Mouse (Mus musculus): Measurements from ENCODE around the gene Mtmr12.
A peak's percentile ranks its signal among the peaks of the same experiment; 100 is the strongest.

Gene Mtmr12

DNA sequence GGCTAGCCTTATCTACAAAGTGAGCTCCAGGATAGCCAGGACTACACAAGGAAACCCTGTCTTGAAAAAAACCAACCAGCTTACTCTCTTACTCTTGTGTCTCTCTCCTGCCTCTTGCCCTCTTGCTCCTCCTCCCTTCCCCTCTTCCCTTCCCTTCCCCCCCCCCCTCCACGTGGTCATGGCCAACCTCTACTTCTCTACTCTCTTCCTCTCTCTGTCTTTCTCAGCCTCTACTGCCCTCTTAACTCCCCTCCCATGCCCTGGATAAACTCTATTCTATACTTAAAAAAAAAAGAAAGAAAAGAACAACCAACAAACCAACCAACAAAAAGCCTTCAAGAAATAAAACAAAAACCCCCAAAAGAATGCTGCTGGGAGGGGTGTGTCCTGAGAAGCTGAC is 30.7 kb downstream of the Mtmr12 start:
- no peak for DNase-seq (ENCODE audit: low read depth, low spot score)

- no peak for DNase-seq (ENCODE audit: low read depth, low spot score)
These were observed 31.2 kb downstream of the Mtmr12 start for GRCm38 (mm10) chr15:12235983-12236382.

GRCm38 (mm10) chr15:12236961-12237360 is 32.1 kb downstream of the Mtmr12 start:
- DNase-seq (ENCODE audit: low read depth, low spot score), result no peak

DNA sequence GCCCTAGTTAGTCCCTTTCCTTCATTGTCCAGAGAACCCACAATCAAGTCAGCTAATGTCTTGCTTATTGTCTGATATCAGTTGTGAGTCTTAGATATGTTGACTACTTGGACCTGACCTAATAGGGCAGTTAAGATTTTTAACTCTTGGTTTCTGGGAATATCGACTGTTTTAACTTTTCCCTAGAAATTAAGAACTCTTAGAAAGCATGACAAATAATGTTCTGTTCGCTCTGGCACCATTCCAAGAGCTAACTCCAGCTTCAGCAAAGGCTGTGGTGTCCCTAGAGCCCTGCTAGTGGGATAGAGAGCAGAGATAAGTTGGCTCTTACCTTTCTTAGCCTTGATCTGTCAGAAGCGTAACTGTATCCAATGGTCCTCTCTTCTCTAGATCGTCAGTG is 32.7 kb downstream of the Mtmr12 start:
- no peak for DNase-seq (ENCODE audit: low read depth, low spot score)

DNA sequence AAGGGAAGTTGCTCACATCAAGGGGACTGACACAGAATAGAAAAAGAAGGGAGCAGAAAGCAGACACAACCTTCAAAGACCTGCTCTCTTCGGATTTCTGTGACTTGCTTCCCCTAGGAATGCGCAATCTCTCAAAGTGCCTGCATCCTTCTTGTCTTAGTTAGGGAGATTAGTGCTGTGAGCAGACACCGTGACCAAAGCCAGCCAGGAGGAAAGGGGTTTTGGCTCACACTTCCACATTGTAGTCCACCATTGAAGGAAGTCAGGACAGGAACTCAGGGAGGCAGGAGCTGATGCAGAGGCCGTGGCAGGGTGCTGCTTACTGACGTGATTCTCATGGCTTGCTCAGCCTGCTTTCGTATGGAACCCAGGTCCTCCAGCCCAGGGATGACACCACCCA is 33.5 kb downstream of the Mtmr12 start:
- DNase-seq (ENCODE audit: low read depth, low spot score), result no peak

GRCm38 (mm10) chr15:12240705-12241328 is 36.0 kb downstream of the Mtmr12 start:
- no peak for DNase-seq (ENCODE audit: low read depth, low spot score)

- no peak for DNase-seq (ENCODE audit: low read depth, low spot score)
These were observed 39.0 kb downstream of the Mtmr12 start for GRCm38 (mm10) chr15:12243792-12244191.

DNA sequence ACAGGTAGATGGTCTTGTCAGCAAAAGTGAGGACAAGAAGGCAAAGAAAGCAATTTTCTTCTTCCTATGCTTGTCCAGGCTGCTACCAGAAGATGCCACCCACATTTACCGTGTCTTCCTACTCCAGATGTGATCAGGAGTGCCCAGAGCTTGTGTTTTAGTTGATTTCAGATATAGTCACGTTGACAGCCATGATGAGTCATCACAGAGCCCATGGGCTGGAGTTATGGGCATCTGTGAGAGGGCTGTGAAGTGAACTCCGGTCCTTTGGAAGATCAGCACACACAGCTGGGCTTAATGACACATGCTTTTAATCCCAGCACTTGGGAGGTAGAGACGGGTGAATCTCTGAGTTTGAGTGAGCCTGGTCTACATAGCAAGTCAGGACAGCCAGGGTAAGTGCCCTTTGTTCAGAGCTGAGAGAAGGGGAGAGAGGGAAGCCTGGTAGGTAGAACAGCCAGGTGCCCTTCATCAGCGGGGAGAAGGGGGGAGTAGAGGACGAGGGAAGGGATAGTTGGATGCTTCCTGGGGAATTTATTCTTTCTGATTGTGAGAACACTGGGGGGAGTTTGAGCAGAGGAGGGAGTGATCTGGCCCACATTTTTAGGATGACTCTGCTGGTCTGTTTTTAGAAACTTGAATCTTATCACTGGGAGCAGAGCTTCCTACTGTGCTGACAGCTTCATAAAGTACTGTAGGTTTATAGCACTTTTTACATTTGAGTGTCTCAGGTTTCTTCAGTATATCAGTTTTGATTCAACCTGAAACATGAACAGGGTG is 40.9 kb downstream of the Mtmr12 start:
- DNase-seq (ENCODE audit: low read depth, low spot score), result no peak

GRCm38 (mm10) chr15:12246360-12247158 is 41.7 kb downstream of the Mtmr12 start:
- no peak for DNase-seq (ENCODE audit: low read depth, low spot score)

- DNase-seq (ENCODE audit: low read depth, low spot score), result no peak
These were observed 42.4 kb downstream of the Mtmr12 start for GRCm38 (mm10) chr15:12247159-12247603.

GRCm38 (mm10) chr15:12248279-12248678 is 43.5 kb downstream of the Mtmr12 start:
- peak; percentile 64 for DNase-seq (ENCODE audit: low read depth, low spot score)

- no peak for DNase-seq (ENCODE audit: low read depth, low spot score)
These were observed 45.5 kb downstream of the Mtmr12 start for GRCm38 (mm10) chr15:12250350-12250749.

GRCm38 (mm10) chr15:12251416-12252140 is 46.8 kb downstream of the Mtmr12 start:
- no peak for DNase-seq (ENCODE audit: low read depth, low spot score)

GRCm38 (mm10) chr15:12252141-12252489 is 47.3 kb downstream of the Mtmr12 start:
- DNase-seq (ENCODE audit: low read depth, low spot score), result no peak

- no peak for DNase-seq (ENCODE audit: low read depth, low spot score)
These were observed 53.1 kb downstream of the Mtmr12 start for GRCm38 (mm10) chr15:12257730-12258494.

DNA sequence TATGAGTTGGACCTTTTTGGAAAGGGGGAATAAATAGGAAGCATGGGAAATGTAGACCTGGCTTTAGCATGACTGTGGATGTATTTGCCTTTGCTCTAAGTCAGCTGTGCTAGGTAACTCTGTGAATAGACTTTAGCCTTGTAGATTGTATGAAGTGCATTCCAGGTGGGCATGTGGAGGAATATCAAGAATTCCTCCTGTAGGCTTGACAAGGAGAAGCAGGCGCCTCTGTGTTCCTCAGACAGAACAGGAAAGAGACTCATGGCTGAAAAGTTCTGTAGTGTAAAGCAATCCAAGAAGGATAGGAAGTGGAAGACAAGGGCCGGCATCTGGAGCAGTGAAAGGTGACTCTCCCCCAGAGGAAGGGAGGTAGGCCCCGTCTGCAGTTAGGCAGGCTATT is 58.2 kb downstream of the Mtmr12 start:
- DNase-seq (ENCODE audit: low read depth, low spot score), result no peak

GRCm38 (mm10) chr15:12266460-12266859 is 61.6 kb downstream of the Mtmr12 start:
- no peak for DNase-seq (ENCODE audit: low read depth, low spot score)

DNA sequence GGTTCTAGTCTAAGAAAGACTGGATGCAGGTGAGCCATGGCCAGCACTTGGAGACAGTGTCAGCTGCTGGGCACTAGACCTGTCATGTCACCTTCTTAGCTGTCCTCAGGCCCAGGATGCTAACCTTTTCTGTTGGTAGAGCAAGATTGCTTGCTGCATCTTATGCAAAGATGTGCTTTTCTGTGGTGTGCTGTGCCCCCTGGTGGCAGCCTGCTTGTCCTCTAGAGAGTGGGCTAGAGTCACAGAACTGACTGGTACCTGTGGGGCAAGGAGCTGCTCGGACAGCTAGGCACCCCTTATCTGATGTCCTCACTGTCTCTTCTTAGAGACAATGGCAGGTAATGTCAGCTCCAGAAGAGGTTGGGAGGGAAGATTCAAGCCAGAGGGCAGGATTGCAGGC is 63.2 kb downstream of the Mtmr12 start:
- DNase-seq (ENCODE audit: low read depth, low spot score), result peak; percentile 64

DNA sequence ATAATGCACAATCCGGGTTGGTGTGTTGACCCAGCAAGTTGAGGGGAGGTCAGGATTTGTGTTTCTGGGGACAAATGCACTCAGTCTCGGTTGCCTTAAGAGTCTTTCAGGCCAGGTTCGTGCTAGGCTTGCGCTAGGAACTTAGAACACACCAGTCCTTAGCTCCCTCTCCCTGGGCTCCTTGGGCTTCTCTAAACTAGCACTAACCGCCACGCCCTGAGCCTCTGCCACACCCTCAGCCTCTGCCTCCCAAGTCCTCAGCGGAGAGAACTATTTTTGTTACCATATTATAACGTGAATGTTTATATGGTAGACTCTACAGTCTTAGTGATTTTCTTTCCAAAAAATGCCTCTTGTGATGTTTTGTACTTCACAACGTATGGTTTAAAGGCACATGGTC is 66.5 kb downstream of the Mtmr12 start:
- DNase-seq (ENCODE audit: low read depth, low spot score), result no peak

DNA sequence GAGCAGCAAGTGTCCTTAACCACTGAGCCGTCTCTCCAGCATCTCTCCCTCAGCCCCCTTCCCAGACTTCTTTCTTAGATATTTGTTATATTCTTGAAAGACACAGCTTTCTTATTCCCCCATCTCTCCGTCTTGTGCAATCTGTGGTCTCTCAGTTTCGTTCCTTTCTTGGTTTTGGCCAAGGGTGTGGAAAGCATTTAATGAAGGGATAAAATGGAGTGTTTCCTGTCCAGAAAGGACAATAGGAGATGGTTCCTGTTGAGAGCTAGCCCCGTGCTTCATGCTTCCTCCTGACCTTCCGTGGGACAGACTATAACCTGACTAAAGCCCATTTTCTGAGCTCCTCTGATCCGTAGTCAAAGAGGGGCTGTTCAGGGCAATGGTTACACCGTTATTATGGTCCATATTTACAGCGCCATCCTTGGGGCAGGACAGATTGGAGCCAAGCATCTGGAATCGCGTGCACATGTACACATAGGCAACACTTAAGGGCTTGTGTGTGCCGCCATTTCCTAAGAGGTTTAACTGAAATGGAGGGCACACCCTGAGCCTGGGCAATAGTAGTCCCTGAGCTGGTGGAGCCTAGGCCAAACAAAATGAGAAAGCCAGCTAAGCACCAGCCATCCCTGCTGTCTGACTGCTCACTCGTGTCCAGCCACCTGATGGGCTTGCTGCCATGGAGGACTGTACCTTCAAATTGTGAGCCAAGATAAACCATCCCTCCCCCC is 68.7 kb downstream of the Mtmr12 start:
- DNase-seq (ENCODE audit: low read depth, low spot score), result no peak
